ENCODE assay signal across 9 mouse cellular contexts in the genomic region with DNA sequence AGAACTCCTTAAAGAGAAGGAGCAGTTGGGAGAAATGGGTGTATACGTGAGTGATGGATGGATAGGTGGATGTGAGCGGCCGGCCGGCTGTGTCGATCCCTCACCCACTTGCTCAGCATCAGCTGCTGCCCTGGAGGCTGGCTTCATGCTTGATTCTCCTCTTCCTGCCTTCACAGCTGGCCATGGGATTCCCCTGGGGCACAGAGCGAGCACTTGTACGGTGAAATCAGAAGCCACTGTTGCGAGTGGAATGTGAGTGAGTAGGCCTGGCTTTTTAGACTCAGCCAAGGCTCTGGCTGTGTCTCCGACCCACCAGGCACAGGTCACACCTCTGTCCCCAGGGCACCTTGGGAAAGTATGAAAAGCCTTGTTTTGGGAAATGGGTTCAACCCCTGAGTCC. TPM values are rescaled to one million over a fixed set of nuclear protein-coding genes. Genes with fewer than 3 reads are reported as not detected.
DNase-seq lines count a peak whose midpoint lies in the region; ATAC-seq and TF ChIP-seq lines count a peak whose summit lies in the region.
"Had no signal": no experiment of that assay in that cellular context is flagged by ENCODE, and none has a peak within 500 bp of the region (broad histone marks: within the 10 kb centered on the region; RNA-seq: fewer than 3 reads in every experiment).

No protein-coding gene starts in this region.

- peak in 1 of 2 experiments; percentile 41 for DNase-seq in spleen, adult 2 months (ENCODE audit: low read depth in 1 of 2, low spot score in 2 of 2)
- DNase-seq in spleen, adult 12 weeks (ENCODE audit: low spot score) = no peak
- DNase-seq in hindbrain, embryonic 11.5 days (ENCODE audit: low spot score) = peak; percentile 47
- DNase-seq in splenic B cell, adult 2 months (ENCODE audit: low read depth, low spot score) = peak; percentile 63
- DNase-seq in urinary bladder, postnatal 25 days (ENCODE audit: low spot score) = no peak
- no peak for DNase-seq in adrenal gland, postnatal 36 days
- DNase-seq: layer of hippocampus, adult 9-11 months; lung, embryonic 14.5 days had no signal

- H3K9ac ChIP-seq in embryonic facial prominence, embryonic 12.5 days = no peak overlapping the region
- H3K9ac ChIP-seq in hindbrain, embryonic 11.5 days (ENCODE audit: low read depth, low read length) = no peak overlapping the region
- H3K9ac ChIP-seq: lung, embryonic 14.5 days had no signal

- no peaks in the 10 kb centered on the region for H3K27me3 ChIP-seq in spleen, adult 2 months (ENCODE audit: control insufficient read depth, insufficient read depth, low read length)
- H3K27me3 ChIP-seq in embryonic facial prominence, embryonic 12.5 days = no peaks in the 10 kb centered on the region
- no peaks in the 10 kb centered on the region for H3K27me3 ChIP-seq in hindbrain, embryonic 11.5 days (ENCODE audit: control insufficient read depth, insufficient read depth, low read length)
- no peaks in the 10 kb centered on the region for H3K27me3 ChIP-seq in splenic B cell, adult 2 months (ENCODE audit: control insufficient read depth, insufficient read depth, low read length, poor library complexity, severe bottlenecking)

- H3K4me2 ChIP-seq in embryonic facial prominence, embryonic 12.5 days (replicated peaks) = no peak overlapping the region
- H3K4me2 ChIP-seq in hindbrain, embryonic 11.5 days (replicated peaks; ENCODE audit: low read depth, low read length) = no peak overlapping the region
- H3K4me2 ChIP-seq: lung, embryonic 14.5 days had no signal

- no peak for TF ChIP-seq CTCF in spleen, adult 2 months (IDR thresholded peaks at IDR 0.05; ENCODE audit: extremely low read depth, insufficient read depth, insufficient read length, insufficient replicate concordance)

- H3K4me3 ChIP-seq in spleen, adult 2 months (ENCODE audit: extremely low read depth, insufficient read depth, insufficient read length) = no peak overlapping the region
- no peak overlapping the region for H3K4me3 ChIP-seq in embryonic facial prominence, embryonic 12.5 days
- H3K4me3 ChIP-seq in hindbrain, embryonic 11.5 days (ENCODE audit: low read depth, low read length) = no peak overlapping the region

- H3K27ac ChIP-seq in spleen, adult 2 months (ENCODE audit: insufficient read depth, low read length) = peak overlapping the region; percentile 26; the same call in 1 of the 2 replicates
- H3K27ac ChIP-seq in embryonic facial prominence, embryonic 12.5 days = peak overlapping the region; percentile 63
- H3K27ac ChIP-seq in hindbrain, embryonic 11.5 days (ENCODE audit: low read depth, low read length) = no peak overlapping the region

- TF ChIP-seq POLR2A in spleen, adult 2 months (IDR thresholded peaks at IDR 0.05; ENCODE audit: low read depth, low read length) = no peak

- peaks cover 1% of the 10 kb centered on the region; the same call in 1 of the 2 replicates for H3K36me3 ChIP-seq in spleen, adult 2 months (ENCODE audit: control insufficient read depth, insufficient read depth, low read length)
- no peaks in the 10 kb centered on the region for H3K36me3 ChIP-seq in embryonic facial prominence, embryonic 12.5 days
- no peaks in the 10 kb centered on the region for H3K36me3 ChIP-seq in hindbrain, embryonic 11.5 days (ENCODE audit: control insufficient read depth, insufficient read depth, low read length)
- H3K36me3 ChIP-seq in splenic B cell, adult 2 months (ENCODE audit: control insufficient read depth, insufficient read depth, low read length, poor library complexity, severe bottlenecking) = no peaks in the 10 kb centered on the region; the same call in 1 of the 2 replicates

- H3K9me3 ChIP-seq in embryonic facial prominence, embryonic 12.5 days = no peaks in the 10 kb centered on the region
- no peaks in the 10 kb centered on the region for H3K9me3 ChIP-seq in hindbrain, embryonic 11.5 days (ENCODE audit: control insufficient read depth, low read length)

- 50% methylated on average over 9 of the region's 9 CpGs for WGBS in spleen, adult 2 months
- WGBS in embryonic facial prominence, embryonic 12.5 days = 30% methylated on average over 9 of the region's 9 CpGs
- WGBS in hindbrain, embryonic 11.5 days = 44% methylated on average over 9 of the region's 9 CpGs

- ATAC-seq in embryonic facial prominence, embryonic 12.5 days (ENCODE audit: insufficient number of reproducible peaks, insufficient read depth, low FRiP score, low TSS enrichment) = no peak
- no peak for ATAC-seq in hindbrain, embryonic 11.5 days (ENCODE audit: low FRiP score)

- peaks cover 12% of the 10 kb centered on the region; the same call in 1 of the 2 replicates for H3K4me1 ChIP-seq in spleen, adult 2 months (ENCODE audit: control insufficient read depth, insufficient read depth, insufficient read length)
- peaks cover 37% of the 10 kb centered on the region for H3K4me1 ChIP-seq in embryonic facial prominence, embryonic 12.5 days
- H3K4me1 ChIP-seq in hindbrain, embryonic 11.5 days (replicated peaks; ENCODE audit: control insufficient read depth, insufficient read depth, low read length) = peaks cover 4% of the 10 kb centered on the region; the same call in 1 of the 2 replicates

RNA-seq across cellular contexts. Expression of gene Ece1, which starts 20.6 kb away (rescaled TPM):
- polyA plus RNA-seq in spleen, adult 2 months (2012; rRNA removed) = 17.3 and 18.4 TPM in 2 replicates
- 32.6 and 36.7 TPM in 2 replicates for polyA plus RNA-seq in embryonic facial prominence, embryonic 12.5 days (2016; fragmentation: Nextera tagmentation; extraction: Ambion mirVana)
- 25.1 and 29.2 TPM in 2 replicates for polyA plus RNA-seq in hindbrain, embryonic 11.5 days (2014; fragmentation: Nextera tagmentation; extraction: Ambion mirVana)
- total RNA-seq in adrenal gland, postnatal 36 days (2021) = 100 to 1,000 TPM; 256 to 280 TPM

Comparison
In these comparisons a context has a peak if more than half of its experiments do, and no peak if none do; other contexts are left out.
1. DNase-seq: peak in hindbrain, embryonic 11.5 days (single experiment) and splenic B cell, adult 2 months (single experiment); none in spleen, adult 12 weeks (single experiment), urinary bladder, postnatal 25 days (single experiment) and adrenal gland, postnatal 36 days (0 of 2).